Mouse (Mus musculus) CD4-positive naive resting alpha-beta T cell, adult 57 days (primary cell): ENCODE measurements around the gene Rpl34. TPM values are rescaled to one million over a fixed set of nuclear protein-coding genes. Genes with fewer than 3 reads are reported as not detected.

Experiments used
- total RNA-seq: library from RNA; stranded (reverse); gene quantifications from one replicate; pipeline ENCODE4 v1.2.4, GENCODE M21; 2023

Gene Rpl34
- 2,004 TPM for total RNA-seq

DNA sequence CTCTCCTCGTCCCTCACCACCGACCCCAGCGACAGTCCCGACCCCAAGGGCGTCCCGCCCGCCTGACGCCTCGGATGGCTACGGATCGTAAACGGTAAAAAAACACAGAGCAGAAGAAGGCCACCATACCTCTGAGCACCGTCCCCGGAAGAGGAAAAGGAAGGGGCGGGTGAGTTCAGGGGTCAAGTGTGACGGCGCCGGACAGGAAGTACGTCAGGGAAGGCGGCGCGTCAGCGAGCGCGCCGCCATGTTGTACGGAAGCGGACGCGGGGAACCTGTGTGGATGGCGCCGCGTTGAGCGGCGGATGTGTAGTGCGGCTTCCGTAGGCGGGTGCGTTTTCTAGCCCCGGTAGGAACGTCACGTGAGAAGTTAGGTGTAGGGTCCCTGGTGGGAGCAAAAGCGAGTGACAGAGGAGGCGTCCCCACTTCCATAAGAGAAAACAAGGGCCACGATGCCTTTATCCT lies at the start of gene Rpl34:
Gene Rpl34, minus strand, starts transcription at position 210 of the 465 bp plus-strand sequence.

DNA sequence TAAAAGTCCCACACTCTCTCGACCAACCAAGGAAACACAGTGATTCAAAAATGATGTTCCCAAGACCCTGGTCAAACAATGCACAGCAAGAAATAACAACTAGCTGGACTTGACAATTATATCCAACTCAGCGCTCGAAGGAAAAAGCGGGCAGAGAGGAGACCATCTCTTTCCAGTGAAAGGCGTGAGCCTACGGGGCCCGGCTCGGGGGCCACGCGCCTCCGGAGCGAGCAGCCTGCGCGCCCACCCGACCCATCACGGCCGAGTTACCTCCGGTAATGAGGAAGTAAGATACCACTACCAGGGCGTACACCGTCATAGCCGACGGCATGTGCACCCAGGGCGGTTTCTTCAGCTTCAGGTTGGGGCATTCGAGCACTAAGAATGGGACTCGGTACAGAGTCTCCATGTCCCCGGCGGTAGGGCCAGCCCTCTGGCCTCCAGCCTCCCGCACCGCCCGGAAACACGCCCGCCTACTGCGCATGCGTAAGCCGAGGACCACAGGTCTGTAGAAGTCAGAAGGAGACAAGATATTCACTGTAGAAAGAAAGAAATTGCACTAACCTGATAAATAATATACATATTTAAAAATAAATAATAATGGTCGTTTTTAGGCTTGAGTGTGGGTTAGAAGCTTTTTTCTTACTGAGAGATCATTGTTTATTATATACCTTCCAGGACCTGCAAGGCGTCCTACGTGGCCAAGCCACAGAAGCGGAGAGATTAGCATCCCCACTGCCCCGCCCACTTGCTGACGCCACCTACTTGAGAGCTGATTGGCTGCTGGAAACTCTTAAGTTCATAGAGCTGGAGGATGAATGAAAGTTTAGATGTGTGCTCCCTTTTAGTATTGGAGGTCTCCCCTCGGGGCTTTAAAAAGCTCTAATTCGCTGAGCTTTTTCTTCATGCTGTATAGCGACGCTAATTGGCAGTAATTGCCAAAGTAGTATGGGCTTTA lies 21.0 kb downstream of the Rpl34 start, which contains the start of gene Ostc:
Gene Ostc, minus strand, starts transcription at position 478 of the 958 bp plus-strand sequence.

Other genes starting within 250 kb of the Rpl34 start
- gene Etnppl, start 113.0 kb downstream of the Rpl34 start, total RNA-seq = not detected
- 57.8 TPM for gene Ostc, start 21.0 kb downstream of the Rpl34 start, total RNA-seq